Mouse (Mus musculus) MEL (cell line): Measurements from ENCODE around the gene Ctsd.

Experiments
- CTCF ChIP-seq, 3 experiments: IDR thresholded peaks in 2 of 3; conservative IDR thresholded peaks in 1 of 3; 2 replicates each; pipeline ENCODE4 v1.5.1; 2011 to 2012; ENCODE audit warnings: low read length in 3 of 3, low read depth in 2 of 3, mild to moderate bottlenecking in 2 of 3, improper control_type of control experiment in 1 of 3, inconsistent platforms in 1 of 3, mixed read lengths in 1 of 3, moderate library complexity in 1 of 3; ENCODE audit not compliant: control insufficient read depth in 1 of 3, insufficient read depth in 1 of 3, poor library complexity in 1 of 3, severe bottlenecking in 1 of 3
- EP300 ChIP-seq, 2 experiments: IDR thresholded peaks; 2 replicates each; pipeline ENCODE4 v1.6.1; 2011; ENCODE audit warnings: improper control_type of control experiment in 2 of 2, low read length in 2 of 2, low read depth in 1 of 2, mild to moderate bottlenecking in 1 of 2
- GATA1 ChIP-seq: IDR thresholded peaks from 2 replicates; pipeline ENCODE4 v1.6.1; 2011; ENCODE audit warnings: low read depth, low read length, improper control_type of control experiment
- MEF2A ChIP-seq: IDR thresholded peaks from 2 replicates; pipeline ENCODE4 v1.6.1; 2014; ENCODE audit warnings: low read depth, mild to moderate bottlenecking, inconsistent platforms, low read length, improper control_type of control experiment; ENCODE audit not compliant: poor library complexity, insufficient replicate concordance, severe bottlenecking; ENCODE audit errors: extremely low read depth
- POLR2A ChIP-seq, 2 experiments: IDR thresholded peaks; 2 replicates each; pipeline ENCODE4 v1.6.1; 2011 to 2012; ENCODE audit warnings: low read length in 2 of 2, mild to moderate bottlenecking in 2 of 2, control low read depth in 1 of 2, improper control_type of control experiment in 1 of 2, low read depth in 1 of 2, moderate library complexity in 1 of 2; ENCODE audit not compliant: control insufficient read depth in 1 of 2, insufficient read depth in 1 of 2, poor library complexity in 1 of 2
- SIN3A ChIP-seq: IDR thresholded peaks from 2 replicates; pipeline ENCODE4 v1.6.1; 2012; ENCODE audit warnings: low read length, improper control_type of control experiment, inconsistent platforms
- USF1 ChIP-seq: IDR thresholded peaks from 2 replicates; pipeline ENCODE4 v1.6.1; 2014; ENCODE audit warnings: low read depth, mild to moderate bottlenecking, inconsistent platforms, low read length, improper control_type of control experiment, moderate library complexity

- TF ChIP-seq CTCF (IDR thresholded peaks at IDR 0.05 in 2 of 3, conservative IDR thresholded peaks at IDR 0.05 in 1 of 3; ENCODE audit: control insufficient read depth in 1 of 3, insufficient read depth in 1 of 3, low read depth in 2 of 3, low read length in 3 of 3, poor library complexity in 1 of 3, severe bottlenecking in 1 of 3) (no peak), POLR2A (IDR thresholded peaks at IDR 0.05; ENCODE audit: control insufficient read depth in 1 of 2, insufficient read depth in 1 of 2, low read depth in 1 of 2, low read length in 2 of 2, poor library complexity in 1 of 2) (no peak), SIN3A (0 out of 2 replicates have a peak, but pooled peaks have one; percentile 35), EP300 (IDR thresholded peaks at IDR 0.05; ENCODE audit: low read depth in 1 of 2, low read length in 2 of 2) (peak; percentile 52 to 68; a peak in 3 of 4 replicates), USF1 (no peak), MEF2A (no peak), GATA1 (no peak)
These were observed 5.4 kb upstream of the Ctsd start for GRCm38 (mm10) chr7:142393191-142393590.
